In the genomic region with DNA sequence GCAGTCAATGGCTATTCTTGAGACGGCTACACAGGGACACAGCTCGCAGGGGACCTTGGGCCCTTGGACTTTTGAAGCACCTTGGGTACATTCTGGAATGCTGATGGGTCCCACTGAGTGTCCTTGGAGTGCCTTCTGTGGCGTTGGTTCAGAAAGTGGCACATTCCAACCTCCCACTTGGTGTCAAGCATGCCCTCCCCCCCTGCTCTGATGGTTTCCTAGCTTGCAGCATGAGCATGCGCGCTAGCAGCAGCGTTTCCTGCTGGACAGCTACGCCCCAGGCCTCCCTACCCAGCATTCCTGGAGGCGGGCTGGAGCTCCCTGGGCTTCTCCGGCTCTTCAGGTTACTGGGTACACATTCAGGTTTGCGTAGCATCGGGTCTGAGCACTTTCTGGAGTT, we compare ENCODE assay signal across 27 mouse cellular contexts. TPM values are rescaled to one million over a fixed set of nuclear protein-coding genes. Genes with fewer than 3 reads are reported as not detected.
DNase-seq lines count a peak whose midpoint lies in the region; ATAC-seq and TF ChIP-seq lines count a peak whose summit lies in the region.
"Had no signal": no experiment of that assay in that cellular context is flagged by ENCODE, and none has a peak within 500 bp of the region (broad histone marks: within the 10 kb centered on the region; RNA-seq: fewer than 3 reads in every experiment).

No protein-coding gene starts in this region.

- no peak for ATAC-seq in stomach, postnatal 0 days (ENCODE audit: low FRiP score, low TSS enrichment)
- ATAC-seq in liver, postnatal 0 days = no peak
- ATAC-seq: forebrain, embryonic 14.5 days; intestine, embryonic 16.5 days; Patski had no signal

- WGBS in lung, adult 2 months = 50% methylated on average over 11 of the region's 11 CpGs
- 56% methylated on average over 11 of the region's 11 CpGs for WGBS in stomach, postnatal 0 days
- WGBS in liver, postnatal 0 days (ENCODE audit: insufficient replicate concordance) = 67% methylated on average over 11 of the region's 11 CpGs

- no peak for TF ChIP-seq CTCF in lung, adult 2 months (IDR thresholded peaks at IDR 0.05; ENCODE audit: insufficient read depth, low read length)
- TF ChIP-seq CTCF in stomach, postnatal 0 days (IDR thresholded peaks at IDR 0.05; ENCODE audit: low read depth) = no peak
- TF ChIP-seq CTCF in layer of hippocampus, adult 2 months (conservative IDR thresholded peaks at IDR 0.05) = no peak
- no peak for TF ChIP-seq CTCF in liver, postnatal 0 days (IDR thresholded peaks at IDR 0.05; ENCODE audit: low read depth)

- in situ Hi-C loops in ES-E14 (cut with MboI; ENCODE audit: low sequenced_read_pairs in 2 of 2, unreplicated experiment in 2 of 2) = no loop called here

- H3K36me3 ChIP-seq in ES-E14 (ENCODE audit: control insufficient read depth, insufficient read depth, low read length, poor library complexity, severe bottlenecking) = no peaks in the 10 kb centered on the region
- H3K36me3 ChIP-seq in stomach, postnatal 0 days (ENCODE audit: control insufficient read depth, insufficient read depth, low read length) = no peaks in the 10 kb centered on the region
- H3K36me3 ChIP-seq in liver, postnatal 0 days (replicated peaks; ENCODE audit: insufficient read depth, low read length) = no peaks in the 10 kb centered on the region
- H3K36me3 ChIP-seq: embryonic facial prominence, embryonic 12.5 days; heart, embryonic 12.5 days; hindbrain, embryonic 13.5 days; limb, embryonic 12.5 days; liver, embryonic 15.5 days had no signal

- DNase-seq in ES-E14 (ENCODE audit: low read depth, low spot score) = no peak
- peak; percentile 58 for DNase-seq in lung, adult 2 months
- DNase-seq in lung, postnatal 10 days = peak; percentile 69
- peak; percentile 23 for DNase-seq in stomach, postnatal 0 days (ENCODE audit: low spot score)
- DNase-seq in layer of hippocampus, adult 2 months (ENCODE audit: low spot score in 2 of 2) = no peak
- no peak for DNase-seq in liver, postnatal 0 days
- no peak for DNase-seq in kidney, adult 8-10 months
- DNase-seq: adrenal gland, postnatal 25 days; cerebellum, adult 8-10 months; cerebellum, postnatal 36 days; embryo, embryonic 11 days; gastrocnemius, adult 2 months; gastrocnemius, postnatal 36 days; heart, adult 2 months; heart, postnatal 4 days; kidney, postnatal 14 days; midbrain, embryonic 14.5 days; thymus, postnatal 4 days had no signal

- no peaks in the 10 kb centered on the region for H3K27me3 ChIP-seq in stomach, postnatal 0 days (ENCODE audit: control insufficient read depth, insufficient read depth, low read length)
- H3K27me3 ChIP-seq in liver, postnatal 0 days (ENCODE audit: insufficient read depth, low read length) = no peaks in the 10 kb centered on the region
- H3K27me3 ChIP-seq: embryonic facial prominence, embryonic 12.5 days; heart, embryonic 12.5 days; hindbrain, embryonic 13.5 days; limb, embryonic 12.5 days; liver, embryonic 15.5 days; megakaryocyte, embryonic 14.5 days; Patski had no signal

- peaks cover 3% of the 10 kb centered on the region in 2 experiments; a peak in 1 of 4 replicates for H3K4me1 ChIP-seq in ES-E14 (ENCODE audit: control insufficient read depth in 2 of 2, insufficient read depth in 2 of 2, low read length in 2 of 2, poor library complexity in 1 of 2)
- no peaks in the 10 kb centered on the region; the same call in 1 of the 2 replicates for H3K4me1 ChIP-seq in lung, adult 2 months (ENCODE audit: control insufficient read depth, insufficient read depth, low read length)
- H3K4me1 ChIP-seq in stomach, postnatal 0 days (replicated peaks; ENCODE audit: control insufficient read depth, insufficient read depth) = no peaks in the 10 kb centered on the region
- H3K4me1 ChIP-seq in liver, postnatal 0 days (ENCODE audit: insufficient read depth) = no peaks in the 10 kb centered on the region
- H3K4me1 ChIP-seq: heart, embryonic 12.5 days; liver, embryonic 15.5 days; megakaryocyte, embryonic 14.5 days had no signal

- H3K4me3 ChIP-seq in ES-E14 (ENCODE audit: insufficient read depth in 1 of 2, low read depth in 1 of 2, low read length in 2 of 2, poor library complexity in 1 of 2, severe bottlenecking in 1 of 2) = peak overlapping the region in 1 of 2 experiments; percentile 42; a peak in 2 of 4 replicates
- no peak overlapping the region for H3K4me3 ChIP-seq in lung, adult 2 months (replicated peaks; ENCODE audit: extremely low read depth, low read depth, low read length)
- no peak overlapping the region for H3K4me3 ChIP-seq in stomach, postnatal 0 days (ENCODE audit: low read depth, low read length)
- no peak overlapping the region for H3K4me3 ChIP-seq in layer of hippocampus, adult 2 months
- no peak overlapping the region for H3K4me3 ChIP-seq in liver, postnatal 0 days (ENCODE audit: low read depth, low read length)
- H3K4me3 ChIP-seq: embryonic facial prominence, embryonic 12.5 days; gastrocnemius, adult 2 months; heart, adult 2 months; heart, embryonic 12.5 days; hindbrain, embryonic 13.5 days; limb, embryonic 12.5 days; liver, embryonic 15.5 days; megakaryocyte, embryonic 14.5 days had no signal

- no peak for TF ChIP-seq POLR2A in lung, adult 2 months (IDR thresholded peaks at IDR 0.05; ENCODE audit: borderline replicate concordance, extremely low read depth, low read depth, low read length)

- no peak overlapping the region for H3K4me2 ChIP-seq in stomach, postnatal 0 days (replicated peaks; ENCODE audit: low read depth)
- H3K4me2 ChIP-seq in liver, postnatal 0 days (ENCODE audit: low read depth, low read length) = no peak overlapping the region
- H3K4me2 ChIP-seq: embryonic facial prominence, embryonic 12.5 days; heart, embryonic 12.5 days; hindbrain, embryonic 13.5 days; limb, embryonic 12.5 days; liver, embryonic 15.5 days had no signal

- TF ChIP-seq EP300 in stomach, postnatal 0 days (optimal IDR thresholded peaks at IDR 0.05) = no peak
- no peak for TF ChIP-seq EP300 in liver, postnatal 0 days (IDR thresholded peaks at IDR 0.05; ENCODE audit: low read depth)

- H3K9me3 ChIP-seq in ES-E14 (ENCODE audit: control insufficient read depth, insufficient read depth, low read depth, low read length) = no peaks in the 10 kb centered on the region
- H3K9me3 ChIP-seq in stomach, postnatal 0 days (ENCODE audit: control insufficient read depth, low read length) = no peaks in the 10 kb centered on the region
- H3K9me3 ChIP-seq in liver, postnatal 0 days (ENCODE audit: low read length) = no peaks in the 10 kb centered on the region
- H3K9me3 ChIP-seq: hindbrain, embryonic 13.5 days; limb, embryonic 12.5 days; liver, embryonic 15.5 days had no signal

- H3K27ac ChIP-seq in ES-E14 (ENCODE audit: insufficient read depth, low read depth, low read length, poor library complexity, severe bottlenecking) = no peak overlapping the region
- H3K27ac ChIP-seq in stomach, postnatal 0 days (replicated peaks) = no peak overlapping the region
- H3K27ac ChIP-seq in layer of hippocampus, adult 2 months = no peak overlapping the region
- H3K27ac ChIP-seq in liver, postnatal 0 days (ENCODE audit: low read depth) = no peak overlapping the region
- H3K27ac ChIP-seq: embryonic facial prominence, embryonic 12.5 days; gastrocnemius, adult 2 months; heart, adult 2 months; hindbrain, embryonic 13.5 days; limb, embryonic 12.5 days; liver, embryonic 15.5 days had no signal

- no peak overlapping the region for H3K9ac ChIP-seq in ES-E14 (ENCODE audit: insufficient read depth, low read depth, low read length, poor library complexity, severe bottlenecking)
- no peak overlapping the region for H3K9ac ChIP-seq in stomach, postnatal 0 days (ENCODE audit: low read length)
- no peak overlapping the region for H3K9ac ChIP-seq in liver, postnatal 0 days (replicated peaks)
- H3K9ac ChIP-seq: embryonic facial prominence, embryonic 12.5 days; heart, embryonic 12.5 days; hindbrain, embryonic 13.5 days; limb, embryonic 12.5 days; liver, embryonic 15.5 days had no signal

TF ChIP-seq in ES-E14, 5 proteins besides CTCF, POLR2A, EP300 and RAD21:
- TF ChIP-seq CHD2 (IDR thresholded peaks at IDR 0.05; ENCODE audit: low read depth, low read length) (no peak), ZNF384 (IDR thresholded peaks at IDR 0.05; ENCODE audit: low read depth, low read length) (no peak), ZC3H11A (IDR thresholded peaks at IDR 0.05; ENCODE audit: borderline replicate concordance, low read depth, low read length) (0 out of 2 replicates have a peak, but pooled peaks have one; percentile 9), MAFK (IDR thresholded peaks at IDR 0.05; ENCODE audit: insufficient read depth, low read depth, low read length) (no peak)
TF ChIP-seq in ES-E14: peak in this region for 1.

RNA-seq across cellular contexts. Expression of a gene that starts 7.6 kb away (rescaled TPM):
- total RNA-seq in ES-E14 (2012; rRNA removed) = 5.8 and 7.1 TPM in 2 replicates
- polyA plus RNA-seq in lung, adult 2 months (2012; rRNA removed) = 10.9 and 15.5 TPM in 2 replicates
- 32.8 and 33.6 TPM in 2 replicates for polyA plus RNA-seq in stomach, postnatal 0 days (2015; fragmentation: Nextera tagmentation; extraction: Ambion mirVana)
- total RNA-seq in layer of hippocampus, adult 2 months (2021) = 10 to 100 TPM; 27.3 to 28.6 TPM
- polyA plus RNA-seq in liver, postnatal 0 days (2015; fragmentation: Nextera tagmentation; extraction: Ambion mirVana) = 17.0 and 18.6 TPM in 2 replicates

Comparison
In these comparisons a context has a peak if more than half of its experiments do, and no peak if none do; other contexts are left out.
1. DNase-seq: peak in lung, adult 2 months (single experiment), lung, postnatal 10 days (single experiment) and stomach, postnatal 0 days (single experiment); none in ES-E14 (single experiment), layer of hippocampus, adult 2 months (0 of 2), liver, postnatal 0 days (single experiment) and kidney, adult 8-10 months (0 of 2).